Mouse (Mus musculus): ENCODE data around the gene Retreg2. TPM values are rescaled to one million over a fixed set of nuclear protein-coding genes. Genes with fewer than 3 reads are reported as not detected.

Gene Retreg2
- polyA plus RNA-seq, 1 experiment = 225 TPM

DNA sequence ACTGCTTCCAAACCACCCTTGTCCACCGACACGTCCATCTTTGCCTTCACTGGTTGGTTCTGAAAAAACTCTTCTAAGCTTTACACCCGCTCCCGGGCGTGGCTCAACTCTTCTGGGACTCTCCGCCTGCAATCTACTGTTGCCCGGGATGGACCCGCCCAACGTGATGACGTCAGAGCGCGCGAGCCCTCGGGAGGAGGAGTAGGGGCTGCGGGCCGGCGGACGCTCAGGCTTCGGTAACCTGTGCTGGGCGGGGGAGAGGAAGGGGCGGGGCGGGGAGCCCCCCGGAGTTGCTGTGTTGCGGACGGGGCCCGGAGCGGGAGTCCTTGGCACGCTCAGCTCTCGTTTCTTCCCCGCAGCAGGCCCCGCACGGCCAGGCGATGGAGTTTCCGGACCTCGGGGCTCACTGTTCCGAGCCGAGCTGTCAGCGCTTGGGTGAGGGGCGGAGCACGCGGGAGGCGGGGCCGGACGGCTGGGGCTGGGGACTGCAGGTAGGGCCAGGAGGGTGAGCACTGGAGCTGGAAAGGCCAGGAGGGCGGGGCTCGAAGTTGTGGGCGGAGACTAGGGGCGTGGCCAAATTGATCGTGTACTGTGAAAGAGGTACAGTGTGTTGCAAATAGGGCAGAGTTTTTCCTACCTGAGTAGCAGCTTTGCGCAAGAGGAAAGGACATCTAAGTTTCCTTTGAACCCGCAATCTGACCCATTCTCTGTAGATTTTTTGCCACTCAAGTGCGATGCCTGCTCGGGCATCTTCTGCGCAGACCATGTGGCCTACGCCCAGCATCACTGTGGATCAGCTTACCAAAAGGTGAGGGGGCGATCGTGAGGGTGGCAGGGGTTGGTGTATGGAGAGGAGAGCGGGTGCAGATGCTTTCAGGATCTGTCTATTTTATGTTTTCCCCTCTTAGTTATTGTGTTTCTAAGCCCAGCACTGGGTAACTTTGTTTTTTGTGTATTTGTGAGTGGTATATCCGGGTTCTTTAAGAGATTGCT, 26.2 kb downstream of the Retreg2 start, which contains the start of gene Zfand2b:
TSS of gene Zfand2b (plus strand) at position 175 of the 993 bp plus-strand sequence.
- peak; percentile 99 for DNase-seq
- Histone ChIP-seq H3K27ac (ENCODE audit: insufficient read depth, low read depth, low read length) (peak within 1 kb of the TSS; percentile 65; the same call in 1 of the 2 replicates), H3K36me3 (ENCODE audit: control insufficient read depth, insufficient read depth, low read length) (no peaks in the 10 kb centered on the region), H3K4me3 (ENCODE audit: insufficient read depth, low read depth, low read length) (peak within 1 kb of the TSS; percentile 62), H3K4me1 (ENCODE audit: control insufficient read depth, insufficient read depth, low read length) (peaks cover 8% of the 10 kb centered on the region; the same call in 1 of the 2 replicates), H3K27me3 (replicated peaks; ENCODE audit: control insufficient read depth, insufficient read depth, low read length) (no peaks in the 10 kb centered on the region)
- TF ChIP-seq POLR2A (IDR thresholded peaks at IDR 0.05; ENCODE audit: low read depth, low read length) = peak; percentile 61
- no peak for TF ChIP-seq CTCF (conservative IDR thresholded peaks at IDR 0.05; ENCODE audit: insufficient read depth, insufficient read length, low read depth, low read length)
- 2% methylated on average over 59 of the region's 59 CpGs for WGBS

DNA sequence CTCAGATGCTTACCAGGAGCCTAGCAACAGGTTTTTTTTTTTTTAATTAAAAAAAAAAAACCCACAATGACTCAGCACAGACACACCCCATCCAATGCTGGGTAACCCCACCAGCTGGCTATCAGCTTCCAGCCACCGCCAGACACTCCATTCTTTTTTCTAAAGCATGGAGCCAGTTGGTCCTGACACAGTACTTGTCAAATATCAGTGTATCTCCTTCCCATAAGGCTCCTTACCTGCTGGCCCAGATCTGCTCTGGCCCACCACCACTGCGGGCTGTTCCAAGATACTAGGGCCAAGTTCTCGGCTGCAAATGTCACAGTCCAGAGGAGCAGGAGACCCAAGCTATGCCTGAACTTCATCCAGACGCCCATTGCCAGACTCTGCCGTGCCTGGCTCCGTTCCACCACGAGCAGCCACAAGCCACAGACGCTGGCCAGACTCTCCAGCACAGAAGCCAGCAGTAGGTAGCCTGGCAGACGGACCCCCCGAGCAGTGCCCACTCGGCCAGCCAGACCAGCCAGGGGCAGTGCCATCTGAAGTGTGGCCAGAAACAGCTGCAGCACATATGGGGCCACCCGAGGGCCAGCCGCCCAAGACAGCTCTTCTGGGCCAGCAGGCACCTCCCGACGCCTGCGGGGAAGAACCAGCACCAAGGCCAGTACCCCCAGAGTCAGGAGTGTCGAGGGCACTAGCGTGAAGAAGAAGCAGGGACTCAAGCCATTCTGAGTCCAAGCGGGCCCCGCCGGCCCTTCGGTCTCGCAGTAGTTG, 36.9 kb downstream of the Retreg2 start:
- peaks cover 3% of the 10 kb centered on the region for H3K36me3 ChIP-seq (ENCODE audit: control insufficient read depth, insufficient read depth, low read length)
- no peak overlapping the region; the same call in 1 of the 2 replicates for H3K27ac ChIP-seq (ENCODE audit: insufficient read depth, low read depth, low read length)
- peak; percentile 75 for DNase-seq
- H3K27me3 ChIP-seq (replicated peaks; ENCODE audit: control insufficient read depth, insufficient read depth, low read length) = no peaks in the 10 kb centered on the region
- H3K4me3 ChIP-seq (ENCODE audit: insufficient read depth, low read depth, low read length) = peak overlapping the region; percentile 88
- 6% methylated on average over 23 of the region's 23 CpGs for WGBS
- no peak for TF ChIP-seq CTCF (conservative IDR thresholded peaks at IDR 0.05; ENCODE audit: insufficient read depth, insufficient read length, low read depth, low read length)
- no peak for TF ChIP-seq POLR2A (IDR thresholded peaks at IDR 0.05; ENCODE audit: low read depth, low read length)
- H3K4me1 ChIP-seq (ENCODE audit: control insufficient read depth, insufficient read depth, low read length) = no peaks in the 10 kb centered on the region

DNA sequence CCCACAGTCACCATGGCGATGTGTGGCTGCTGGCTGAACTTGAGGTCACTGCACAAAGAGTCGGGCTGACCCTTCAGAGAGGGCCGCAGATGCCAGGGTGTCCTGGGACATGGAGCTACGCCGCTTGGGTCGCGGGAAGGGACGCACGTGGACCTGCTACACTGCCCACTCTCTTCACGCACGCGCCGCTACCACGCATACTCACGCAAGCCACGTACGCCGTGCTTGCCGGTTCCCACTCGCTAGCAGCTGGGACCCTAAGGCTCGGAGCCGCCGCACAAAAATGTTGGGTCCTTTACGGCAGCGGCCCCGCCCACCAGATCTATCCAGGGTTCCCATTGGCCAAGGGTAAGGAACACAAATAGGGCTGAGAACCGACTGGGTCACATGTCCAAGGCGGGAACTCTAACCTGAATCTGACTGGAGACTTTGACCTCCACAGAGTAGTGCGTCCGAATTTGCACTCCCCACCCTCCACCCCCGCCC, 37.6 kb downstream of the Retreg2 start, which contains the start of gene Abcb6:
TSS of gene Abcb6 (minus strand) at position 288 of the 486 bp plus-strand sequence.
- WGBS = under 1% methylated on average over 31 of the region's 31 CpGs
- no peak within 1 kb of the TSS; the same call in 1 of the 2 replicates for H3K27ac ChIP-seq (ENCODE audit: insufficient read depth, low read depth, low read length)
- peak; percentile 96 for DNase-seq
- H3K4me3 ChIP-seq (ENCODE audit: insufficient read depth, low read depth, low read length) = peak within 1 kb of the TSS; percentile 88
- TF ChIP-seq POLR2A (IDR thresholded peaks at IDR 0.05; ENCODE audit: low read depth, low read length) = no peak
- TF ChIP-seq CTCF (conservative IDR thresholded peaks at IDR 0.05; ENCODE audit: insufficient read depth, insufficient read length, low read depth, low read length) = no peak
- peaks cover 3% of the 10 kb centered on the region for H3K36me3 ChIP-seq (ENCODE audit: control insufficient read depth, insufficient read depth, low read length)
- no peaks in the 10 kb centered on the region for H3K27me3 ChIP-seq (replicated peaks; ENCODE audit: control insufficient read depth, insufficient read depth, low read length)
- H3K4me1 ChIP-seq (ENCODE audit: control insufficient read depth, insufficient read depth, low read length) = no peaks in the 10 kb centered on the region

DNA sequence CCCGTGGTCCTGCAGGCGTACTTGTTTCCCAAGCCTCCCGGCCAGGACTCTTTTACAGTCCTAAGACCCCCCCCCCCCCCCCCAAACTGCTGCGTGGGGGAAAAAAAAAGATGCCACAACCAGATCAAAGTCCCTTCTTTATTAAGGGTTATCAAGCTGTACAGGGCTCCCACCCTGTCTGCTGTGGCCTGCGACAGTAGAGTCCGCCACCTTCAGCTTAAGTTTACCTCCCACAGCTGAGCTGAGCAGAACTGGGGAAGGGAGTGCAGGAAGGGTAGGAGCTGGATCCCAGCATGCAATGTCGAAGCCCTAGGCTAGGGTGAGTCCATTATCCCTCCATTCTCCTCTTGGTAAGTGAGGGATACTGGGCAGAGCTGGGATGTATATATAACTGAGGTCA, 38.2 kb downstream of the Retreg2 start:
- H3K36me3 ChIP-seq (ENCODE audit: control insufficient read depth, insufficient read depth, low read length) = peaks cover 3% of the 10 kb centered on the region
- no peak overlapping the region for H3K27ac ChIP-seq (ENCODE audit: insufficient read depth, low read depth, low read length)
- no peak overlapping the region for H3K4me3 ChIP-seq (ENCODE audit: insufficient read depth, low read depth, low read length)
- TF ChIP-seq POLR2A (IDR thresholded peaks at IDR 0.05; ENCODE audit: low read depth, low read length) (no peak), CTCF (conservative IDR thresholded peaks at IDR 0.05; ENCODE audit: insufficient read depth, insufficient read length, low read depth, low read length) (no peak)
- H3K27me3 ChIP-seq (replicated peaks; ENCODE audit: control insufficient read depth, insufficient read depth, low read length) = no peaks in the 10 kb centered on the region
- WGBS = 31% methylated on average over 7 of the region's 7 CpGs
- no peak for DNase-seq
- no peaks in the 10 kb centered on the region for H3K4me1 ChIP-seq (ENCODE audit: control insufficient read depth, insufficient read depth, low read length)

DNA sequence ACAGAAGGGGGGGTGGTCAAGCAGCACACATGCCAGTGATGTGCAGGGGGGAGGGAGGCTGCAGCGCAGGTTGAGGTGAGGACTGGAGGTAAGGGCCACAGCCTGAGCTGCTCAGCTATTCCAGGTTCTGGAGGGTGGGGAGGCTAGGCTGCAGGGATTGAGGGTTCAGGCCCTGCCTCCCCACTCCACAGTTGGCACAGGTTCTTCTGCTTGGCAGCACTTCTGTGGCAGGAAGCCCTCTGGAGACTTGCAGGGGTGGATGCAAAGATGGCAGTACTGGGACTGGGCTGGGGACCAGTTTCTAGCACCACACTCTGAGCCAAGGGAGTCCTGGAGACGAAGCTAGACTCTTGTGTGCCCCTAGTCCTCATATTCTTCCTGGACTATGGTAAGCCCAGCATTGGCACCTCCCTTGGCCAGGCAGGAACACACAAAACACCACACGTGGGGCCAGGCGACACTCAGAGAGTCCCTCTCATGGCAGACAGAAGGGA, 38.8 kb downstream of the Retreg2 start:
- 86% methylated on average over 4 of the region's 4 CpGs for WGBS
- DNase-seq = no peak
- Histone ChIP-seq H3K36me3 (ENCODE audit: control insufficient read depth, insufficient read depth, low read length) (peaks cover 3% of the 10 kb centered on the region), H3K4me3 (ENCODE audit: insufficient read depth, low read depth, low read length) (no peak overlapping the region), H3K27me3 (replicated peaks; ENCODE audit: control insufficient read depth, insufficient read depth, low read length) (no peaks in the 10 kb centered on the region), H3K4me1 (ENCODE audit: control insufficient read depth, insufficient read depth, low read length) (no peaks in the 10 kb centered on the region), H3K27ac (ENCODE audit: insufficient read depth, low read depth, low read length) (no peak overlapping the region)
- TF ChIP-seq POLR2A (IDR thresholded peaks at IDR 0.05; ENCODE audit: low read depth, low read length) = no peak
- no peak for TF ChIP-seq CTCF (conservative IDR thresholded peaks at IDR 0.05; ENCODE audit: insufficient read depth, insufficient read length, low read depth, low read length)

DNA sequence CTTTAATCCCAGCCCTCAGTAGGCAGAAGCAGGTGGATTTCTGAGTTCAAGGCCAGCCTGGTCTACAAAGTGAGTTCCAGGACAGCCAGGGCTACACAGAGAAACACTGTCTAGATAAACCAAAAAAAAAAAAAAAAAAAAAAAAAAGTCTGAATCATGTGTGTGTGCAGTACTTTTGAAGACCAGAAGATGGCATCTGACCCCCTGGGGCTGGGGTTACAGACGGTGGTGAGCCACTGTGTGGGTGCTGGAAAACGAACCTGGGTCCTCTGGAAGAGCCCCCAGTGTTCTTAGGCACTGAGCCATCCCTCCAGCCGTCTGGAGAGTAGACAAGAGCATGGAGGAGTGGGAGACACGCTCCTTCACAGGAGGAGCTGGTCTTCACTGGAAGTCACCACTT, 39.6 kb downstream of the Retreg2 start:
- no peak overlapping the region for H3K27ac ChIP-seq (ENCODE audit: insufficient read depth, low read depth, low read length)
- TF ChIP-seq CTCF (conservative IDR thresholded peaks at IDR 0.05; ENCODE audit: insufficient read depth, insufficient read length, low read depth, low read length) (0 out of 2 replicates have a peak, but pooled peaks have one; percentile 12), POLR2A (IDR thresholded peaks at IDR 0.05; ENCODE audit: low read depth, low read length) (no peak)
- H3K36me3 ChIP-seq (ENCODE audit: control insufficient read depth, insufficient read depth, low read length) = peaks cover 3% of the 10 kb centered on the region
- 72% methylated on average over 4 of the region's 4 CpGs for WGBS
- H3K27me3 ChIP-seq (replicated peaks; ENCODE audit: control insufficient read depth, insufficient read depth, low read length) = no peaks in the 10 kb centered on the region
- no peaks in the 10 kb centered on the region for H3K4me1 ChIP-seq (ENCODE audit: control insufficient read depth, insufficient read depth, low read length)
- no peak for DNase-seq
- H3K4me3 ChIP-seq (ENCODE audit: insufficient read depth, low read depth, low read length) = no peak overlapping the region
